Mouse (Mus musculus) liver, postnatal 0 days (tissue): ENCODE data around the gene Dcxr. TPM values are rescaled to one million over a fixed set of nuclear protein-coding genes. Genes with fewer than 3 reads are reported as not detected.
A peak's percentile ranks its signal among the peaks of the same experiment; 100 is the strongest.
"Not testable (repeated sequence)": the region's sequence is repeated elsewhere in the genome, so short reads cannot be mapped to it uniquely, and the experiment has no call there.

Experiments used
- ATAC-seq: fragments of 200-750 bp; cut with Nextera tagmentation; 2 replicates; pipeline ENCODE4 v1.8.0; 2017; ENCODE audit warnings: mild to moderate bottlenecking, moderate library complexity
- DNase-seq: peaks from one replicate; pipeline ENCODE4 v3.0.0-alpha.2; 2016
- H3K27ac ChIP-seq: fragments of 300-500 bp; sonication (generic); 2 replicates; pipeline ENCODE4 v1.5.1; 2014; ENCODE audit warnings: antibody characterized with exemption, moderate library complexity, mild to moderate bottlenecking, low read depth
- H3K27me3 ChIP-seq: fragments of 300-500 bp; sonication (generic); 2 replicates; pipeline ENCODE4 v1.6.1; 2014; ENCODE audit warnings: low read length, control low read depth, mixed read lengths; ENCODE audit not compliant: insufficient read depth
- H3K36me3 ChIP-seq: fragments of 300-500 bp; sonication (generic); replicated peaks from 2 replicates; pipeline ENCODE4 v1.6.1; 2014; ENCODE audit warnings: mild to moderate bottlenecking, control low read depth, low read length, moderate library complexity, mixed read lengths; ENCODE audit not compliant: insufficient read depth
- H3K4me1 ChIP-seq: fragments of 300-500 bp; sonication (generic); 2 replicates; pipeline ENCODE4 v1.6.1; 2014; ENCODE audit warnings: antibody characterized with exemption, mild to moderate bottlenecking, control low read depth; ENCODE audit not compliant: insufficient read depth
- H3K4me2 ChIP-seq: fragments of 300-500 bp; sonication (generic); 2 replicates; pipeline ENCODE4 v1.6.1; 2014; ENCODE audit warnings: low read depth, mild to moderate bottlenecking, low read length, moderate library complexity, mixed read lengths
- H3K4me3 ChIP-seq: fragments of 300-500 bp; sonication (generic); 2 replicates; pipeline ENCODE4 v1.5.1; 2014; ENCODE audit warnings: low read depth, low read length
- H3K9ac ChIP-seq: fragments of 300-500 bp; sonication (generic); replicated peaks from 2 replicates; pipeline ENCODE4 v1.6.1; 2014; ENCODE audit warnings: mild to moderate bottlenecking, moderate library complexity
- H3K9me3 ChIP-seq: fragments of 300-500 bp; sonication (generic); 2 replicates; pipeline ENCODE4 v1.6.1; 2016; ENCODE audit warnings: mild to moderate bottlenecking, control low read depth, low read length, mixed read lengths
- CTCF ChIP-seq: sonication (generic); IDR thresholded peaks from 2 replicates; pipeline ENCODE4 v1.5.1; 2016; ENCODE audit warnings: antibody characterized with exemption, low read depth
- EP300 ChIP-seq: IDR thresholded peaks from 2 replicates; pipeline ENCODE4 v1.6.1; 2016; ENCODE audit warnings: antibody characterized with exemption, low read depth, mild to moderate bottlenecking
- WGBS: fragments of 180-500 bp; shearing (Covaris S2); extraction: QIAGEN DNeasy Blood & Tissue Kit; methylation state at CpG from one replicate; pipeline ENCODE4 v1.1.7; 2014; ENCODE audit not compliant: insufficient replicate concordance; 5-methylcytosine and 5-hydroxymethylcytosine counted together
- polyA plus RNA-seq: library from polyadenylated mRNA; unstranded; fragments of >200 nt; fragmentation: Nextera tagmentation; extraction: Ambion mirVana; gene quantifications from 2 replicates; pipeline ENCODE4 v1.2.1, GENCODE M21; 2015

Dcxr gene
- 118 and 141 TPM in 2 replicates for polyA plus RNA-seq

DNA sequence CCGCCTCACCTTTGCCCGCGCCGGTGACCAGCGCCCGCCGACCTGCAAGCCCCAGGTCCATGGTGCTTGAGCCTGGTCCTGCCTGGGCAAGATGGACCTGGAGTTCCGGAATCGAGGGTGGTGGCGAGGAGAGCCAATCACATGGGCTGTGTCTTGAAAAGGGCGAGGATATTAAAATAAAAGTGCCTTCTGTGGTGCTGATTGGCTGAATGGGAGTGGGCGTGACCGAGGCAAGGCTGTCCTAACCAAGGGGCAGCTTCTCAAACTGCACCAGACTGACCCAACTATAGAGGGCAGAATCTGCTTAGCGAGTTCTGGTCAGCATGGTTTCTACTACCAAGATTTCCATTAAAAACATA lies at the start of gene Dcxr:
Gene Dcxr, minus strand, starts transcription at position 113 of the 359 bp plus-strand sequence.
- Histone ChIP-seq H3K9ac (peak within 1 kb of the TSS; percentile 70), H3K4me2 (peak within 1 kb of the TSS; percentile 86), H3K27me3 (peaks cover 10% of the 10 kb centered on the region), H3K27ac (peak within 1 kb of the TSS; percentile 93), H3K9me3 (no peaks in the 10 kb centered on the region), H3K36me3 (0 out of 2 replicates have a peak, but pooled peaks cover 2% of the 10 kb centered on the region), H3K4me1 (peaks cover 16% of the 10 kb centered on the region), H3K4me3 (peak within 1 kb of the TSS; percentile 63)
- peak; percentile 88 for DNase-seq
- ATAC-seq = peak; percentile 89
- 1% methylated on average over 14 of the region's 14 CpGs for WGBS
- TF ChIP-seq CTCF (peak; percentile 63), EP300 (no peak)

- no peak overlapping the region for H3K9ac ChIP-seq
- no peaks in the 10 kb centered on the region for H3K36me3 ChIP-seq
- no peaks in the 10 kb centered on the region for H3K4me1 ChIP-seq
- ATAC-seq (peak; percentile 92), DNase-seq (peak; percentile 95)
- no peak overlapping the region for H3K4me3 ChIP-seq
- H3K9me3 ChIP-seq = no peaks in the 10 kb centered on the region
- 23% methylated on average over 15 of the region's 15 CpGs for WGBS
- H3K4me2 ChIP-seq = no peak overlapping the region
- TF ChIP-seq CTCF (peak; percentile 100), EP300 (no peak)
- H3K27ac ChIP-seq = no peak overlapping the region
- H3K27me3 ChIP-seq = no peaks in the 10 kb centered on the region
Measured at GRCm38 (mm10) chr11:120775774-120776469, 48.8 kb upstream of the Dcxr start.

- Histone ChIP-seq H3K4me3 (no peak overlapping the region), H3K27ac (no peak overlapping the region), H3K4me1 (no peaks in the 10 kb centered on the region), H3K9ac (no peak overlapping the region), H3K36me3 (no peaks in the 10 kb centered on the region), H3K4me2 (no peak overlapping the region), H3K9me3 (no peaks in the 10 kb centered on the region), H3K27me3 (no peaks in the 10 kb centered on the region)
- TF ChIP-seq CTCF = no peak
- no peak for TF ChIP-seq EP300
- no peak for ATAC-seq
- DNase-seq = no peak
- 84% methylated on average over 7 of the region's 7 CpGs for WGBS
Measured at GRCm38 (mm10) chr11:120773463-120774190, 46.5 kb upstream of the Dcxr start.

GRCm38 (mm10) chr11:120772749-120773148 lies 45.7 kb upstream of the Dcxr start:
- TF ChIP-seq EP300 (no peak), CTCF (no peak)
- 73% methylated on average over 3 of the region's 3 CpGs for WGBS
- ATAC-seq = no peak

GRCm38 (mm10) chr11:120768206-120768605 lies 41.1 kb upstream of the Dcxr start:
- Histone ChIP-seq H3K4me2 (no peak overlapping the region), H3K9ac (no peak overlapping the region; the same call in 1 of the 2 replicates), H3K4me1 (no peaks in the 10 kb centered on the region), H3K4me3 (no peak overlapping the region), H3K9me3 (no peaks in the 10 kb centered on the region), H3K27ac (no peak overlapping the region), H3K27me3 (no peaks in the 10 kb centered on the region), H3K36me3 (no peaks in the 10 kb centered on the region)
- WGBS = 54% methylated on average over 1 of the region's 1 CpGs
- TF ChIP-seq CTCF (no peak), EP300 (no peak)
- peak; percentile 63 for ATAC-seq
- DNase-seq = no peak

More at GRCm38 (mm10) chr11:120772749-120773148, 45.7 kb upstream of the Dcxr start:
- Histone ChIP-seq H3K4me3 (no peak overlapping the region), H3K9me3 (no peaks in the 10 kb centered on the region), H3K36me3 (no peaks in the 10 kb centered on the region), H3K4me2 (no peak overlapping the region), H3K27ac (no peak overlapping the region), H3K4me1 (no peaks in the 10 kb centered on the region), H3K27me3 (no peaks in the 10 kb centered on the region), H3K9ac (no peak overlapping the region)
- no peak for DNase-seq

GRCm38 (mm10) chr11:120767023-120767422 lies 39.9 kb upstream of the Dcxr start:
- 33% methylated on average over 4 of the region's 7 CpGs for WGBS
- H3K4me3 ChIP-seq, H3K4me1 ChIP-seq, ATAC-seq, H3K27ac ChIP-seq, H3K9ac ChIP-seq, H3K27me3 ChIP-seq, DNase-seq, H3K4me2 ChIP-seq, H3K36me3 ChIP-seq, H3K9me3 ChIP-seq: not testable (repeated sequence)

GRCm38 (mm10) chr11:120763121-120763999 lies 36.3 kb upstream of the Dcxr start:
- ATAC-seq, H3K9ac ChIP-seq, H3K4me2 ChIP-seq, DNase-seq, H3K27me3 ChIP-seq, H3K4me3 ChIP-seq, H3K27ac ChIP-seq, H3K4me1 ChIP-seq, H3K36me3 ChIP-seq: not testable (repeated sequence)
- peaks cover 10% of the 10 kb centered on the region for H3K9me3 ChIP-seq
- 17% methylated on average over 7 of the region's 23 CpGs for WGBS

GRCm38 (mm10) chr11:120762672-120763041 lies 35.6 kb upstream of the Dcxr start, which contains the start of gene Hmga1b:
TSS of gene Hmga1b (plus strand) at chr11:120762794.
- WGBS = 19% methylated on average over 14 of the region's 14 CpGs
- ATAC-seq = not testable (repeated sequence)

More at GRCm38 (mm10) chr11:120762672-120763041, 35.6 kb upstream of the Dcxr start, which contains the start of gene Hmga1b:
- H3K9ac ChIP-seq, H3K27me3 ChIP-seq, H3K27ac ChIP-seq, H3K4me1 ChIP-seq, DNase-seq, H3K36me3 ChIP-seq, H3K4me2 ChIP-seq, H3K4me3 ChIP-seq: not testable (repeated sequence)
- H3K9me3 ChIP-seq = peaks cover 14% of the 10 kb centered on the region
